Mouse (Mus musculus): Measurements from ENCODE around the gene Cnr2.

GRCm38 (mm10) chr4:135912835-135913234 lies 17.6 kb downstream of the Cnr2 start:
- TF ChIP-seq TCF3 (IDR thresholded peaks at IDR 0.05; ENCODE audit: insufficient read length, low read depth) (no peak), USF1 (IDR thresholded peaks at IDR 0.05; ENCODE audit: low read depth) (no peak), E2F4 (IDR thresholded peaks at IDR 0.05; ENCODE audit: insufficient read depth) (no peak), POLR2A (IDR thresholded peaks at IDR 0.05; ENCODE audit: insufficient read length, low read depth) (no peak), MYOG (IDR thresholded peaks at IDR 0.05; ENCODE audit: control insufficient read depth in 1 of 3, insufficient read depth in 1 of 3, insufficient read length in 2 of 3, low read depth in 2 of 3) (peak in 1 of 3 experiments; percentile 12), MAX (IDR thresholded peaks at IDR 0.05; ENCODE audit: low read depth) (no peak), POLR2AphosphoS2 (IDR thresholded peaks at IDR 0.05; ENCODE audit: insufficient read length, low read depth) (no peak), TCF12 (IDR thresholded peaks at IDR 0.05; ENCODE audit: insufficient read depth, poor library complexity, severe bottlenecking) (no peak)

Data from myocyte (in vitro differentiated cells).